Mouse (Mus musculus): Measurements from ENCODE around the gene Cd244a.

Cd244a gene

DNA sequence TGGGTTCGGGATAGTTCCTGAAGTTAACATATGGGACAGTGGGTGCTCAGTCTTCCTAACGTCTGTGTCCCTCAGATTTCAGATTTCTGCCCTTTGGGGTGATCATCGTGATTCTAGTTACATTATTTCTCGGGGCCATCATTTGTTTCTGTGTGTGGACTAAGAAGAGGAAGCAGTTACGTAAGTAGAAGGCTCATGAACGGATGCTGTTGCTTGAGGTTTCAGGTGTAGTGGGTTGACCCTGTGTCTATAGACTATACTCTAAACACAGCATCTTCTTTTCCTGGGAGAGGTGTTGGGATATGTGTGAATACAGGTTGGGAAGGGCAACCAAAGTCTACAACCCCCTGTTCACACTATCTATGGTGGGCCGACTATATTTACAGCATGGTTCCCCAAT lies 18.2 kb downstream of the Cd244a start:
- no peak for DNase-seq (ENCODE audit: low spot score in 2 of 2)

GRCm38 (mm10) chr1:171584584-171584983 lies 25.6 kb downstream of the Cd244a start:
- DNase-seq (ENCODE audit: low spot score in 2 of 2) = no peak

DNA sequence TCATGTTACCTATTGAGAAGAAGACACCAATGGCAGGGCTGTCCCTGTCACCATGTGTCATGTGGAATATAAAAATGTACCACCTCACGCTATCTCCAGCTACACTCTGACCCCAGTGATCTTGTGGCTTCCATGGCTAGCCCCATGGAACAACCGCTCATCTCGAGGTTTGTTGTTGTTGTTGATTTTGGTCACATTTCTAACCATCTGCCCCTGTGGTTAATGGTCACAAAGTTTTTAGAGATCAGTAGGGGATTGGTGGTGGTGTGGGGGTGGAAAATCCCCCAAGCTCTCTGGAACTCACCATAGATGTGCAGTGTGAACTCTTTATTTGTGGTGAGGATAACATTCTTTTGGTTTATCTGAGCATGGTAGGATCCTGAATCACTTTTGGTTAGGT lies 45.7 kb downstream of the Cd244a start:
- DNase-seq (ENCODE audit: low spot score in 2 of 2) = peak in 1 of 2 experiments; percentile 69

- DNase-seq (ENCODE audit: low spot score in 2 of 2) = no peak
These were observed 47.7 kb downstream of the Cd244a start for GRCm38 (mm10) chr1:171606656-171607055.

DNA sequence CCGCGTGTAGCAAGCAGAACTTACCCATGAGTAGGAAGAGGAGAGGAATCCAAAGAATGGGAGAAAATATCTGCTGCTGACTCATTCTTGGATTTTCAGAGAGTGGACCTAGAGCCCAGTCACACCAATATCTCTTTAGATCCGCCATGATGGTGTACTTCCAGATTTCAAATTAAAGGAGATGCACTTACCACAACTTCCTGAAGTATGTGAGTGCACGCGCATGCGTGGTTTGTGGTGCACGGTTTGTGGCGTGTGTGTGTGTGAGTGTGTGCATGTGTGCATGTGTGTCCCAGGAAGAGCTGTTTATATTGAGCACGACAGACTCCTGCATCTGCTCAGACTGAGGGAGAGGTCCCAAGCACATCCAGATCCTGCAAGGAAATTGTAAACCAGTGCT lies 48.2 kb downstream of the Cd244a start, which contains the start of gene Ly9:
Gene Ly9, minus strand, starts transcription at position 235 of the 400 bp plus-strand sequence.
- peak; percentile 74 to 76 for DNase-seq (ENCODE audit: low spot score in 2 of 2)

DNA sequence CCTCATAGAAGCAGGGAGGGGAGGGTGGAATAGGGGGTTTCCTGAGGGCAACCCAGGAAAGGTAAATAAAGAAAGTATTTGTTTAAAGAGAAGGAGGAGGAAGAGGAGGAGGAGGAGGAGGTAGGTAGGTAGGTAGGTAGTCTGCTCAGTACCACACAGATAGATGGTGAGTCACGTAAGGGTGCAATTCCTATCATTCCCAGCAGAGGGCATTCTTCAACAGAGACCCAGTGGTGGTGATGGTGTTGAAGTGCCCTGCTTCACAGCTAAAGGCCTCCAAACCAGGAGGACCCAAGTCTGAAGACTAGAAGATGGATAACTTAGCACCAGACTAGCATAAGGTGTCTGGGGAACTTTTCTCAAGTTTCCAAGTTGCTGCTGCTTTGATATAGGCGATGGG lies 51.0 kb downstream of the Cd244a start:
- peak; percentile 59 to 66 for DNase-seq (ENCODE audit: low spot score in 2 of 2)

GRCm38 (mm10) chr1:171610781-171611180 lies 51.8 kb downstream of the Cd244a start:
- peak; percentile 44 to 57 for DNase-seq (ENCODE audit: low spot score in 2 of 2)

GRCm38 (mm10) chr1:171613962-171614361 lies 55.0 kb downstream of the Cd244a start:
- DNase-seq (ENCODE audit: low spot score in 2 of 2) = no peak

DNA sequence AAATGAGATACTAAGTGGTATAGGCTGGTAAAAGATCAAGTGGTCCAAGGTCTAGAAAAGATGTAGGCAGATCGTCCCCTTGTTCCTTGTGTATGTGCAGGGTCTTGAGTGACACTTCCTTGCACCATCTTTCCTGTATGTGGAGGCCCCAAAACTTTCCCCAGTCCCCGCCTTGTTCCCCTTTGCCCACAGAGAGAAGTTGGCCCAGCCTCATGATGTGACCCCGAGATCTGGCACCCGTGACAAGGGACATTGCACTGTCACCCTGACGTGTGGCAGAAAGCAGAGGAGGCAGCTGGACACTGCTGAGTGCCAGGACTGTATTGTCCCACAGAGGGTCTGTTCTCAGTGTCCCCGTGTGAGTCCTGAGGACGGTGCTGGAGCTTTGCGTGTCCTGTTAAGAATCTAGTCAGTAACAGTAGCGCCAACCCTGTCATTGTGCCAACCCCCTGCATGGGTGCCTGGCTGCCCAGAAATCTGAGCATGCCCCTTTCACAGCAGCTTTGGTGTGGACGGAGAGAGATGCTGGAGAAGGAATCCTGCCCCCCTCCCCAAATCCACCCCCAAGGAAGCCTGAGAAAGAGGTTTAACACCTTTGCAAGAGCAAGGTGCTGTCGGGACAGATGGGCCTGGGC lies 58.0 kb downstream of the Cd244a start:
- DNase-seq (ENCODE audit: low spot score in 2 of 2) = no peak

GRCm38 (mm10) chr1:171619001-171619400 lies 60.0 kb downstream of the Cd244a start:
- DNase-seq (ENCODE audit: low spot score in 2 of 2) = peak; percentile 47 to 76

- no peak for DNase-seq (ENCODE audit: low spot score in 2 of 2)
These were observed 60.7 kb downstream of the Cd244a start for GRCm38 (mm10) chr1:171619645-171620044.

DNA sequence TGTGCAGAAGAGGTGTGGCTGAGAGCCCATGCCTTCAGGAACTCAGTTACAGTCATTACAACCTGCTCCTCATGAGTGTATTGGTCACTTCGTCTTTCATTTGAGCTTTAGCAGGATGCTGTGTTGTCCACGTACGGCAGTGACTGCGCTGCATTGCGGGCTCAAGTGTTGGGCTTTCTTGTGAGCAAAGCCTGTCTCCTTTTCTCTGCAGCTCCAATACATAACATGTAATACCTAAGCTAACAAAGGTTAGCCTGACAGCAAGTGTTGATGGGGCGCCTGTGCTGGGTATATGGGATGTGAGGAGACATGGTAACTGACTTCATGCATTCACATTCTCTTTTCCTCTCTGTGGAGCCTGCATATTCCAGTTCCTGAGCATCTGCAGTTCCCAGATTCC lies 61.1 kb downstream of the Cd244a start:
- no peak for DNase-seq (ENCODE audit: low spot score in 2 of 2)

DNA sequence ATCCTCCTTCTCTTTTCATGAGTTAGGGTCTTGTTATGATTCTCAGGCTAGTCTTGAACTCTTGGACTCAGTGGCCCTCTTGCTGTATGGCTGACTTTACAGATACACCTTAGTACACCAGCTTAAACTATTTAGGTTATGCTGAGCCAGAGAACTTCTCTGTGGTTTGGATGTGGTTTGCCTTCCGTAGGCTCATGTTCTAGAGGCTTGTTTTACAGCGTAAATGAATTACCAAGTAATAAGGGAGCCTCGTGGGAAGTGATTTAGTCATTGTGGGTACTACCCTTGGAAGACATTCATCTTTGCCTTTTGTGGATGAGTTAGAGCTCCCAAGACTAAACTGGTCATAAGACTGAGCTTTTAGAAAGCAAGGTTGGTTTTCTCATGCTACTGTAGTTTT lies 68.8 kb downstream of the Cd244a start:
- DNase-seq (ENCODE audit: low spot score in 2 of 2) = no peak

DNA sequence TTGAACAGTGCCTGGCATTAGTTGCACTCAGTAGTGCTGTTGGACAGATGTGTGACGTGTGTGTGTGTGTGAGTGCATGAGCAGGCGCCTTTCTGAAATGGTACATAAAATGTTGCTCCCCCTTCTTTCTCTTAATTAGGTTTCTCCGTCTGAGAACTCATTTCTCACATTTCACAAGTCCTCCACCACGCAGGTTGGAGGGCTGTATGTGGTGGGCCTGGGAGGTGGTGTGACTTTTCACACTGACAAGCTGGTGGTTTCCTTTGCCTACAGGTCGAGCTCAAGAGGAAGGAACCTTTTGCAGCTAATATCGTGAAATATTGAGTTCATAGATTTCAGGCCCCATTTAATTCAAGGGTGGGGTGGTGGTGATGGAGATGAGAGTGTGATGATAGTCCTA lies 70.2 kb downstream of the Cd244a start:
- DNase-seq (ENCODE audit: low spot score in 2 of 2) = peak; percentile 72 to 87

- no peak for DNase-seq (ENCODE audit: low spot score in 2 of 2)
These were observed 71.0 kb downstream of the Cd244a start for GRCm38 (mm10) chr1:171630041-171630440.

DNA sequence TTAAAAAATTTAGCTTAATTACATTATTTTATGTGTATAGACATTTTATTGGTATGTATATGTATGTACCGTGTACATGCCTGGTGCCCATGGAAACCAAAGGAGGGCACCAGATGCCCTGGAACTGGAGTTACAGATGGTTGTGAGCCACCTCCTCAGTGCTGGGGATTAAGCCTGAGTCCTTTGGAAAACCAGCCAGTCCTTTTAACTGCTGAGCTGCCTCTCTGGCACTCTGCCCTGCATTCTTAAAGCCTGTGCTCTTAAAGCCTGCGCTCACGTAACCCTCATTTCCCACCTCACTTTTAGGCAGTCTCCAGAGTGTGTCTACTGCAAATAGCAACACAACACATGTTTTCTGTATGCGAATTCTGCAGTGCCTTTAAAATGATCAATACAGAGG lies 71.9 kb downstream of the Cd244a start:
- no peak for DNase-seq (ENCODE audit: low spot score in 2 of 2)

DNA sequence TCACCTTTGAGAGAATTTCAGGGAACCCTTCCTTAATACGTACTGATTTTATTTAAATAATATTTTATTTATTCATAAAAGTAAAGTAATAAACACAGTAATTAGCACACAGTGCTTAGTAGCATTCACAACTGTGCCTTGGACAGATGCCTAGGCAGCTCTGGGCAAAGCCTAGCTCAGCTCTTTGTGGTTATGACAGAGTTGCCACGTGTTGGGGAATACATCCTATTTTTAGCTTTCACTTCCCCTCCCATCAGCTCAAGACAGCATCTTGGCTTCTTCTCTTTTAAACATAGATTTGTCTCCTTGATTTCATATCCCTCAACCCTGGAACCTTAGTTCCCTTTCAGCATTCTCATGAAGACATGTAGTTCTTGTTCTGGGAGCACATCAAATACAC lies 72.5 kb downstream of the Cd244a start:
- no peak for DNase-seq (ENCODE audit: low spot score in 2 of 2)

GRCm38 (mm10) chr1:171635696-171636095 lies 76.7 kb downstream of the Cd244a start:
- no peak for DNase-seq (ENCODE audit: low spot score in 2 of 2)

- DNase-seq (ENCODE audit: low spot score in 2 of 2) = no peak
These were observed 78.1 kb downstream of the Cd244a start for GRCm38 (mm10) chr1:171637101-171637500.

- no peak for DNase-seq (ENCODE audit: low spot score in 2 of 2)
These were observed 79.7 kb downstream of the Cd244a start for GRCm38 (mm10) chr1:171638686-171639085.

- DNase-seq (ENCODE audit: low spot score in 2 of 2) = no peak
These were observed 81.8 kb downstream of the Cd244a start for GRCm38 (mm10) chr1:171640796-171641195.

DNA sequence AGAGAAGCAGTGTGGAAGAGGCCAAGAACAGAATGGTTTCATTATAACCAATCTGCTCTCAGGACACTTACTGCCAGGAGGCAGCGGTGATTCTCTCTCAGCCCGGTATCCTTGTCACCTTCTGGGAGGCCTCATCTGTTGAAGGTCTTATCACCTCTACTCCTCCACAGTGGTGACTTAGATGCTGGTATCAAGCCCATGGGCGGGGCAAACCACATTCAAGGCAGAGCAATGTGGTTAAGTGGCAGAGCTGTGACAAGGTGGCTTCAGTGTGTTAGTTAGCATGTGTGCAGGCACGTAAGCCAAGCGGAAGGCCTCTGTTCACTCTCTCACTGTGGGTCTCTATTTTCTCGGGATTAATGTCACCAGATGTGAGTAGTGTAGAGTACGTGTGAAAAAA lies 84.6 kb downstream of the Cd244a start:
- peak; percentile 80 to 87 for DNase-seq (ENCODE audit: low spot score in 2 of 2)

DNA sequence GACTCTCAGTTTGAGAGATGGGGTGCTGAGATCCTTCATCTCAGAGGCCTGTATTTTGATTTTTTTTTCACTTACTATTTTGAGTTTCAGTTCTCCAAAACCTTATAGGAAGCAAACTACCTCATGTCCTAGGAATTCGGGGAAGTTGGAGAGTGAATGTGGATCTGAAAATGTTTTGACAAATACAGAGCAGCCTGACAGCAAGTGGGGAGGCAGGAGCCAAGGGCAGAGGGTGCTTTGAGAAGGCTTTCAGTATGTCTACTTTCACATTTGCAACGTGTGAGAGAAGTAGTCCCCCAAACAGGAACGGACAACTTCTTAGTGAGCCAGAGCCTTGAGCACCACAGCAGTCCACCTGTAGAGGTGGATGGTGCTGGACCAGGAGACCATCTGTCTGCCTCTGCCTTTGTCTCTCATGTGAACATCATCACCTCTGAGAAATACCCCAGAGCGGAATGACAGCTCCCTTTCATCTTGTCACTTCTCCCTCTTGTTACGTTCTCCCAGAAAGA lies 87.5 kb downstream of the Cd244a start:
- no peak for DNase-seq (ENCODE audit: low spot score in 2 of 2)

DNA sequence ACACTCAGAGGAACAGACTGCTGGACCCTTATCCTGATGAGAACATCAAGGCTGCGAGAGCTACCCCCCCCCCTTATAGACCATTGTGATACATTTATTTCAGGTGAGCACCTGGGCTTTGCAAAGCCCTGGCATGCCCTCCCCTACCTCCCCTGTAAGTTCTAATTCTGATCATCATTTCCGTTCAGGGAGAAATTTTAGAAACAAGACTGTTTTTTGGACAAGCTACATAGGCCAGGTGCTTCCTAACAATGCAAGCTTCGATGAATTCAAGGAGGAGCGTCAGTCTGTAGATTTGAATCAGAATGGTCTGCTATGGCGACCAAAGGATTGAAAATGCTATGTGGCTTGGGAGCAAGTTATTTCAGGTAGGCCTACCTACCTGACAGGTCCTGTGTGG lies 88.7 kb downstream of the Cd244a start:
- no peak for DNase-seq (ENCODE audit: low spot score in 2 of 2)

Measured in natural killer cell, adult 2 months (primary cell).